Mouse (Mus musculus): ENCODE results near the gene Dgka.

The Dgka gene

DNA sequence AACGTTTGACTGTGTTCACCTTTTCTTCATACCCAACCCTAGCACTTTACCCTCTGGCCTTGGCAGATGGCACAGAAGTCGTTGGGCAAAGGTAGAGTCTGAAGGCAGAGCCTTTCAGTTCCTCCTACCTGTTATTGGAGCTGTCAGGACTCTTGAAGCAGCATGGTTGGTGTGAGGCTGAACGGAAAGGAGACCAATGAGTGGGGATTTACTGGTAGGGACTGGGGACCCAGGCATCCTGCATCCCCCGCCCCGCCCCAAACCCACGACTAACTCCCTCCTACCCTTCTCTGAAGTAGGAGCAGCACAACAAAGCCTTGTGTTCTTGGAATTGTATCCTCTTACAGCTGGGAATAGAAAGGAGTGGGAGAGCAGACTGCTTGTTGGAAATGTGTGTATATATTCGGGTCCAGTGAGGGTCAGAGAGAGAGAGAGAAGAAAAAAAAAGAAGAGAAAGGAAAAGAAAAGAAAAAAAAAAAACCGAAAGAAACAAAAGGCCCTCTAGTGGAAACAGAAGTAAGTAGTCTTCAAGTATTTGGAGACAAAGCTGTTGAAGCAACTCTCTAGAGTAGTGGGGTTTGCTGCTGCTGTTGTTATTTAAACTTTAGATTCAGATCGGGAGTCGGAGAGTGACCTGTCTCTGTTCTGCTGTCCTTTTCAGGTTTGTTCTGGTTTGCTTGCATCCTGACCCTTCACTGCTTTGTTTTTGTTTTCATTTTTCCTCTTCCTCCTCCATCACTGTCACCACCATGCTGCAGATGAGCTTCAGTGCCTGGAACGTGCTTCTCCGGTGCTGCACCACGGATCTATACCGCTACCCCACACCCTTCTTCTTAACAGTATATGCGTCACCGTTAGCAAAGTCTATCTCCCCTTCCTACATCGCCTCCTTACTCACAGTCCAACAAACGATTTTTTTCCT is at the start of gene Dgka:
Gene Dgka, minus strand, starts transcription at position 176 of the 922 bp plus-strand sequence.
- peak; percentile 49 to 57 for DNase-seq

DNA sequence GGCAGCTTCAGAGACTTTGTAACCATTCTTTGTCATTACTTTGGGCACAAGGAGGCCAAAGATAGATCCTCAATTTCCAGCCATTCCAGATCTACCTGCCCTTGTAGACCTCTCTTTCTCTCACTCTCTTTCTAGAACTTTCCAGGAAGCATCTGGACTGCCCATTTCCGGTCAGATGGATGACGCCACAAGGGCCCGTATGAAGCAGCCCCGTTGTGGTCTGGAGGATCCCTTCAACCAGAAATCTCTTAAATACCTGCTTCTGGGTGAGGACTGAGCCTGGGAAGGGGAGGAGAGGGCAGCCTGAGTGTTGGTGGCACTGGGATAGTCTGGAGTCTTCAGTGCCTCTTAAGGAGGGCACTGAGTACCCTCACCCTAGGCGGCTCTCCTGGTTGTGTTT is 49.7 kb upstream of the Dgka start:
- DNase-seq, result no peak

DNA sequence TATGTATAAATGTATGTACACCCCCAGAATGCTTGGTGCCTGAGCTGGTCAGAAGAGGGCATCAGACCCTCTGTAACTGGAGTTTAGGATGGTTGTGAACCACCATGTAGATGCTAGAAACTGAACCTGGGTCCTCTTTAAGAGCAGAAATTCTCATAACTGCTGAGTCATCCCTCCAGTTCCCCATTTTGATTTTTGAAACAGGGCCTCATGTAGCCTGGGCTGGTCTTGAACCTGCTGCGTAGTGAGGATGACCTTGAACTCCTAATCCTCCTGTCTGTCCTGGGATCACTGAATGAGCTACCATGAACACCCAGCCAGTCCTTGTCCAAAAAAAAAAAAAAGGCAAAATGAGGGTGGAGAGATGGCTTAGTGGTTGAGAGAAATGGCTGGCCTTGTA is 48.6 kb upstream of the Dgka start:
- DNase-seq, result no peak

DNA sequence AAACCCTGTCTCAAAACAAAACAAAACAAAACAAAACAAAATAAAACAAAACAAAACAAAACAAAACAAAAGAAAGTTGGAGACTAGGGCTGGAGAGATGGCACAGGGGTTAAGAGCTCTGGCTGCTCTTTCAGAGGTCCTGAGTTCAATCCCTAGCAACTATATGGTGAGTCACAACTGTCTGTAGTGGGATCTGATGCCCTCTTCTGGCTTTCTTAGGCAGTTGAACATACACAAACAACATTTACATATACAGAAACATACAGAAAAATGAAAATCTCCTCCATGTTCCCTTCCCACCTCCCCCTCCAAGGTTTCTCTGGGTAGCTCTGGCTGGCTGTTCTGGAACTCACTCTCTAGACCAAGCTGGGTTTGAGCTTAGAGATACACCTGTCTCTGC is 47.4 kb upstream of the Dgka start:
- DNase-seq, result no peak

DNA sequence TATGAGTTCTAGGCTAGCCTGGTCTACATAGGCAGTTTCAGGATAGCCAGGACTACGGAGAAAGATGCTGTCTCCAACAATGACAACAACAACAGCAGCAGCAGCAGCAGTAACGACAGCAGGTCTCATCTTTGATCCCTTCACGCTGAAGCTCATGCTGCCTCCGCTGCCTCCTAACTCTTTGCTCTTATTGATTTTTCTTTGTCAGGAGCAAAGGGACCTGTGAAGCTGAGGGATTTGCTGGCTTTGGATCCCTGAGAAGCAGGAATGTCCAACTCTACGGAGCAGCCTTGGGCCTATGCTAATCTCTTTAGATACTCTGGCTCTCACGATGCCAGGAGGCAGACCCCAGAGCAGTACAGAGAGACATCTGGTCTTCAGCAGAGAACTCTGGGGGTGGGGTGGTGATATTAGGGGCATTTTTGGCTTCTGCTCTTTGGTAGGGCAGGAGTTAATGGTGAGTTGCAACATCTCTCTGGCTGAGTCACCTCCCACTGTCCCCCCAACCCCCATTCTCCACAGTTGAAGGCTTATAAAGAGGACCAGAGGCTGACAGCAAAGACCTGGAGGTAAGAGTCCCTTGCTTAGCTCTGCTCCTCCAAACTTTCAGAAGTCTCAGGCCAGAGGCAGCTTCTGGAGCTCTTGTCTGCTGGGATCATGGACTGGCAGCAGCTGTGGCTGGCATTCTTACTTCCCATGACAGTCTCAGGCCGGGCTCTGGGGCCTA is 45.9 kb upstream of the Dgka start, which contains the start of gene Mmp19:
Gene Mmp19, plus strand, starts transcription at position 513 of the 727 bp plus-strand sequence.
- no peak for DNase-seq

DNA sequence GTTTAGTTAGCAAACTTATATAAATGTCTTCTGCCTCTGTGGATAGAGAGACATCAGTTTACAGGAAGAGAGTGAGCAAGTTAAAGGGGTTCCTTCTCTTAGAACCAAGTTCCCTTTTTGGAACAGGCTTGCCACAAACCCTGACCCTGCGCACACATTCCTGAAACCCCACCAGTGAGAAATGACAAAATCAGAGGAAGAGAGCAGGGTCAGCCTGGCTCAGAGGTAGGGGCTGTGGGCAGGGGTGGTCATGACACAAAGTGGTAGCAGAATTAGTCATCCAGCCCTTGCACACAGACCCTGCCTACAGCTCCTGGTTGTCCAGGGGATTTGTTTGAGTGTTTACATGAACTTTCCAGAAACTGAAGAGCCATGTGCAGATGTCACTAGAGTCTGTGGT is 35.5 kb upstream of the Dgka start:
- no peak for DNase-seq

DNA sequence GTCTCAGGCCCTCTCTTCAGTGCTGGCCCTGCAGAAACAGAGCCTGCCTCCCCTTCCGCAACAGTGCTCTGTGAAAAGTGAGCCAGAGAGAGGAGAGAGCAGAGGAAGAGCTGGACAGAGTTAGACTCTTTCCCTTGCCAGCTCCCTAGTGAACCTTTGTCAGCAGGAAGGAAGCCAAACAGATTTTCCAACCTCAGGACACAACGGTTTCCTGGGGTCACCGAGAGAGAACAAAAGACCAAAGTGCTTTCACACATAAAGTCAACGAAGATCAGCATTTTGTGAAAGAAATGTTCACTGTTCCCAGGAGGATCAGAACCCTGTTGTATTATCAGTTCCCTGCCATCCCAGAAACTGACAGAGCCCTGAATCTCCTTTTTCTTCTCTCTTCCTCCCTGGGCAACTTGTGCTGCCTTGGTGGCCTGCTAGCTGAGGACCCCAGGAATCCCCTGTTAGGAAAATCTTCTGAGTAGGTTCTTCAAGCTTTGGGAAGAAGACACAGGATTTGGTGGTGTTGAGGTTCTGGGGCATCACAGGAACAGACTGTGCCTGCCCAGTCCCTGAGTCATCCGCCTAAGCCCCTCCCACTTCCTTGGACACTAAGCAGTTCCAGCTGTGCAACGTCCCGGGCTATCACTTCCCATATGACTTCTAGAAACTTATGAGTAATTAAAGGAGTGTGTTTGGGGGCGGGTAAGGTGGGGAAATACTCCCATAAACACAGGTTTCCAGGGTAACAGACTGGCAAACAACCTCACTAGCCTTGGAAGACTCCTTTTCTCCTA is 34.5 kb upstream of the Dgka start:
- DNase-seq, result peak; percentile 14 to 27

DNA sequence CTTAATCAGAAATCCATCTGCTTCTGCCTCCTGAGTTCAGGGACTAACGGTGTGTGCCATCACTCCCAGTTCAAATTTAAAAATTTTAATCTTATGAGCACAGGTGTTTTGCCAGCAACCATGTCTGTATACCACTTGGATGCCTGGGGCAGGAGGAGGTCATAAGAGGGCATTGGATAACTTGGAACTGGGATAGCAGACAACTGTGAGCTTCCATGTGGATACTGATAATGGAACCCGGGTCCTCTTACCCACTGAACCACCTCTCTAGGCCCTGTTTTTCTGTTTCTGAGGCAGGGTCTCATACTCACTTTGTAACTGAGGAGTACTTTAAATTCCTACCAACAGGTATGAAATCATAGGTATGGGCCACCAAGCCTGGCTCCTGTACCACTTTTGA is 33.8 kb upstream of the Dgka start:
- DNase-seq, result no peak

DNA sequence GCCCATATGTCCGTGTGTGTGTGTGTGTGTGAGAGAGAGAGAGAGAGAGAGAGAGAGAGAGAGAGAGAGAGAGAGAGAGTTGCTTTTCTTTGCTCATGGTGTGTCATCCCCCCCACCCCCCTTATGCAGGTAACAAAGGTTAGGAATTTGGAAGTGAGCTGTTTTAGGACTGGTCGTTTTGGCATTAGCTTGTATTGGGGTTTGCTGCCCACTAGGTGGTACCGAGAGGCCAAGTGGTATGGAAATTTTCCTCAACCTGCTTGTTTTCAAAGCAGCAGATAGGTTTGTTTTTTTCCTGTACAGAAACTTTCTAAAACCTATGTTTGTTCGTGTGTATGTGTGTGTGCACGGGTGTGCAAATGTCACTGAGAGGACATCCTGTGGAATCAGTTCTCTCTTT is 29.0 kb upstream of the Dgka start:
- DNase-seq, result no peak

DNA sequence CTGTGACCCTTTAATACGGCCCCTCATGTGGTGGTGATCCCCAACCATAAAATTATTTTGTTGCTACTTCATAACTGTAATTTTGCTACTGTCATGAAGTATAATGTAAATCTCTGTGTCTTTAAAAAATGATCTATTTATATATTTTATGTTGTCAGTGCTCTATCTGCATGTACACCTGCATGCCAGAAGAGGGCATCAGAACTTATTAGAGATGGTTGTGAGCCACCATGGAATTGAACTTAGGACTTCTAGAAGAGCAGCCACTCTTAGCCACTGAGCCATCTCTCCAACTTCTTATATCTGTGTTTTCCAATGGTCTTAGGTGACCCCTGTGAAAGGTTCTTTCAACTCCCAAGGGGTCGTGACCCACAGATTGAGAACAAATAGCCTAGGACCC is 28.2 kb upstream of the Dgka start:
- no peak for DNase-seq

DNA sequence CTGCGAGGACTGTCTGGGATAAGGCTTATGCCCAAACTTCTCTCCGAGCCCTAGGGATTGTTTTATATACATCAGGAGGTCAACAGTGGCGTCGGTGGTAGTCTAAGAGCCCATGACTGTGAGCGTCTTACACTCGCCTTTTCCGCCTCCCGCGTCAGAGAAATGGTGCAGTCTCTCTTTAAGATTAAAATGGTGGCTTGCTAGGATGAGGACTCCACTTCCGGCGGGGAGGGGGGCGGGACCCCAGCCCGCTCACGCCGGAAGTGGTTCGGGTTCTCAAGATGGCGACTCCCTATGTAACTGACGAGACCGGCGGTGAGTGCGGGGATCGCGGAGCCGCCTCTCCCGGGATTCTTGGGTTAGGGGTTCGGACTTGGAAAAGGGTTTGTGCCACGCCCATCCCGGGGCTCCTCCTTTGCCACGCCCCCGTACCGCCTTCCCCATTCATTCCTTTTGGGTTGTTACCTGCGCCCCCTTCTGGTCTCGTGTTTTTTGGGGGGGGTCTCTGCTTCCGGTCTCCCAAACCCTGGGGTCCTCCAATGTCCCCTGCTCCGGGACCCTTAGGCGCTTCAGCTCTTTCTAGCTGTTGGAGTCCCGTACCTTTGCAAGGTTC is 3.7 kb upstream of the Dgka start:
- DNase-seq, result peak; percentile 67 to 76

DNA sequence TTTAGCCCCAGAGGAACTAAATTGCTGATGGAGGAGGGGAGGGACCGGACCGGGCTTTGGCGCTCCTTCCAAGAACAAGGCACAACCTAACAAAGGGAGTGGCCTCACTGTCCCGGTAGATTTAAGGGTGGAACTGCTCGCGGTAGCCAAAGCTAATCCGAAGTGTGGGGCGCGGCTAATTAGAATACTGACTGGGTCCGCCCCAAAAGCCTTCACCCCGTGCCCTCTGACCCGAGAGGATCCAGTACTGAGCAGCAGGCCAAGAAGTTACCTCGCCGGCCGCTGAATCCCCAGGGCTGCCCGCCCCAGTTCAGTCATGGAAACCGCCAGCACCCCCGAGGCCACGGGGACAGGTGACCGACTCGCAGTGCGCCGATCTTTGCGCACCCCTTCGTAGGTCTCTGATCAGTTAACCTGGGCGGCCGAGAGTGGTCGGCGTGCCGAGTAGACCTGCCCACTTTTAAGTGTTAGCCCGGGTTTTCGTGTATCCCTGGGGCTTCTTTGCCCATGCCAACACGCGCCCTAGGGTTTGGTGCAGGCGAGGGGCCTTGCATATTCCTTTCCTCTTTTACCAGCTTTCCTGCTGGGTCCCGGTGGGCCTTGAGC is 3.1 kb upstream of the Dgka start, which contains the start of gene Pym1:
Gene Pym1, plus strand, starts transcription at position 244 of the 606 bp plus-strand sequence.
- peak; percentile 77 to 78 for DNase-seq

DNA sequence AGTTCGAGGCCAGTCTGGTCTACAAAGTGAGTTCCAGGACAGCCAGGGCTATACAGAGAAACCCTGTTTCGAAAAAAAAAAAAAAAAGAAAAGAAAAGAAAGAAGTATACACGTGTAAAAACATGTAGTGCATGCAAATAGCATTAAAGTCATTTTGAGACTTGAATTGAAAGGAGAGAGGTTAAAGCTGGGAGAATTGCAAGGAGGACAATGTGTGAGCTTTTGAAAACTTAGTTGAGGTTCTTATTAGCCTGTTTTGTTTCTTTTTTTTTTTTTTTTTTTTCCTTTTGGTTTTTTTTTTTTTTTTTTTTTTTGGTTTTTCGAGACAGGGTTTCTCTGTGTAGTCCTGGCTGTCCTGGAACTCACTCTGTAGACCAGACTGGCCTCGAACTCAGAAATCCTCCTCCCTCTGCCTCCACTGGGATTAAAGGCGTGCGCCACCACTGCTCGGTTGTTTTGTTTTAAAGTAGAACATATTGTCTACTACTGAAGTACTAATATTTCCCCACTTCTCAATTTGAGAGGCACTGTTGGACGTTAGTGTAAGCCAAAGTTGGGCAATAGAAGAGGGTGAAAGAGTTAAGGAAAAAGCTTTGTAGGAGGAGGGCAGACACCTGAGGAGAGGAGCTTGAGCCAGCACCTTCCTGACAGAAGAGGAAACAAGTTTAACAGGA is 2.5 kb upstream of the Dgka start:
- DNase-seq, result no peak

DNA sequence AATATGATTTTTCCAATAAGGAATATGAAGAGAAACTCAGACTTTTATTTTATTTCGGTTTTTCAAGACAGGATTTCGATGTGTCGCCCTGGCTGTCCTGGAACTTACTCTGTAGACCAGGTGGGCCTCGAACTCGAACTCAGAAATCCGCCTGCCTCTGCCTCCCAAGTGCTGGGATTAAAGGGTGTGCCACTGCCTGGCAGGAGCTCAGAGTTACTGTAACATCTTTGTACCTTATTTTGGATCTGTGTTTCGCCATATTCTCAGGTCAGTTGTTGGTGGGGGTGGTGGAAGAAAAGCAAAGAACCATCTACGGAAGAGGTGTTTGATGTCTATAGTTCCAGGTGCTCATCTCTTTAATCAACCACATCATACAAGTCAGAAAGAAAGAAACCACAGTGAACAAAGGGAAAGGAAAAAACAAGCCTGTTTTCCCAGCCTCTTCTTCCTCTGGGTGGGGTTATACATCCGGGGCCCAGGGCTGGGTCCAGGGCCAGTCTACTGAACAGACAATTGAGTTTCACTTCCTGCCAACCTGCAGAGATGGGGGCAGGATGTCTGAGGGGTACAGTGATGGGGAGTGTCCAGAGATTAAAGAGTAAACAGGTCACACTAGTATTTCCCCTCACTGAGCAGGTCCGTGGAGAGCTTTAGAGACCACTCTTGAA is 1.4 kb upstream of the Dgka start:
- DNase-seq, result peak; percentile 60 to 75

DNA sequence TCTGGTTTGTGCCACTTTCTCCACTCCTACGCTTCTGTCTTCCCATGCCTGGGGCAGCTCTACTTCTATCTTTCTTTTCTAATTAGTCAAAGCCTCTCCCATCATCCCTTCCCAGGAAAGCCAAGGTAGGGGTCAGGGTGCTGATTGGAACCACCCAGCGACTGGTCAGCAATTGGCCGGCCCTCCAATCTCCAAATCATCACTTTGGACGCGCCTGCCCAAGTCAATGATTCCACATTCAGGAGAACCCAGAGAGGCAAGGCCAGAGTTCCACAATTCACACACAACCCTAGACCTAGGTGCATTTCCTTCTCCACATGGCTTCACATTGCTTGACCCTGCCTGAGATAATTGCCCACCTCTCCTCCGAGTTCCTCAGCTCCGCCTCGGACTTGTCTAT is 444 bp downstream of the Dgka start:
- DNase-seq, result no peak

DNA sequence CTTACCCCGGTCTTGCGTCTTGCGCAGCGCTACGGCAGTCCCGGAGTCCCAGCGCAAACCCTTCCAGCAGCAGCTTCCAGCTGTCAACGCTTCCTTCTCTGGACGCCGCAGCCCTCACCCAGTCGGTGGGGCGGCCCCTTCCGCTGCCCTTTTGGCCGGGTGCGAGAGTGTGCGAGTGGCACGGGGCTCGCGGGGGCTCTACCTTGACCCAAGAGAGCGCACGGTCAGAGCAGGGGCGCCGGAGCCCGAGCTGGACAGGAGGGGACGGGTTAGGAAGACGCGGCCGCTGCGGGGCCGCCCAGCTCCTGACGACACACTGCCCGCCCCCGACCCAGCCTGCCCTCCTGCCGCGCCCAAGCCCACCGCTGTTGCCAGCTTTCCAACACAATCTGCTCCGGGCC is 864 bp downstream of the Dgka start:
- DNase-seq, result peak; percentile 53 to 61

DNA sequence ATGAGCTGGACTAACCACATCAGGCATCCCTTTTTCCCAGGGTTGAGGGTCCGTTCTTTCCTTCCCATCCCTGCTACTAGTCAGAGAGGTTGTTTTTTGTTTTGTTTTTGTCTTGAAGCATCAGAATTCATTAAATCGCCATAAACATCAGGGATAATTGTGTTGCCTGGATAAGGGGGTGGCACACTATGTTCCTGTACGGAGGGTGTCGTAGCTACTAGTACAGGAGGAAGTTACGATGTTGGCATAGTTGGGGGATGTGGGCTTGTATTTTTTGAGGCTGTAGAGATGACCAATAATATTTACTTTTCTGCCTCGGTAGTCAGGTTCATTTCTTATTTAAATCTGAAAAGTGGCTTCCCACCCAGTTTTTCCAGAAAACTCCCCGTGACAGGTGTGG is 1.4 kb downstream of the Dgka start:
- DNase-seq, result no peak

DNA sequence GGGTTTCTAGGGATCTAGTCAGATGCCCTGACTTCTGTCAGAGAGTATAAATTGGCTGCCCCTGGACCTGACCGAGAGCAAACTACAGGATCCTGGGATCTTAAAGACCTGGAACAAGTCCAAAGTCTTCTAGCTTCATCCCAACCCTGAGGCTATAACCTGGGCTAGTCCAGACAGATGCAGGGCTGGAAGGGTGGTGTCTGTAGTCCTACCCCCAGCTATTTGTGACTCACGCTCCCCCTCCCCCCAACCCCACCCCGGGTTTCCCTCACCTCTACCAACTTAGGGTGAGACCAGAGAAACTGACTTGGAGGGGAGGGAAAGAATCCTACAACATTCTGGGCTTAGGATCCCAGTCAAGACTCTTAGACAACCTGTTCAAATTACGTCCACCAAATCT is 2.0 kb downstream of the Dgka start:
- DNase-seq, result no peak

DNA sequence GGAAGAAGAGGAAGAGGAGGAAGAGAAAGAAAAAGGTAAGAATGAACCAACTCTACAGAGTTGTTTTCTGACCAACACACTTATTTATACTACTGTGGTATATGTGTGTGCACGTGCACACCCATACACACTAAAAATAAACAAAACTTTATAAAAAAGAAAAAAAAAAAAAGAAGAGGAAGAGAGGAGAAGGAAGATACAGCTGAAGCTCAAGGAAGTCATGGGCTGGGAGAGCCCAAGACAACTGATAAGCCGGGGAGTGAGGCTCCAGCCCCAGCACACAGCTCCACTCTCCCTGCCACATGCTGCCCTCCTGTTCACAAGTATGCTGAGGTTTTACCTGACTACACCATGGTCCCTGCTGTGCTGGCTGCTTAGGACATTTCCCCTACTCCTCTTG is 4.4 kb downstream of the Dgka start:
- no peak for DNase-seq

DNA sequence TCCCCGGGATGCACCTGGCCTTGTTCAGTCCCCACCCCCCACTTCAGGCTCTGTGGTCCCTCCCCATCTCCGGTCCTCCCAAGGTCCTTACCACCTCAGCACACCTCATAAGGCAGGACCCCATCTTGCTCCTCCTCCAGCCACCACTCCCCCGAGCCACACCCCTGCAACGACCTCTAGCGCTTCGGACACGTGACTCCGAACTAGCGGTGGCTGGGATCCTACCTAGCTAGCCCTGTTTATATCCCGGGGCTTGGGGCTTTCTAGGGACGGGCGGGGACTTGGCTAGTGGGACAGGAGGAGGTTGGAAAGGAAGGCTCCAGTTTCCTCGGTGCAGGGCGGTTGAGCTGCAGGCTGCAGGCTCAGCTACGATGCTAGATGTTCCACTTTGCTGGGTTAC is 7.2 kb downstream of the Dgka start:
- no peak for DNase-seq

DNA sequence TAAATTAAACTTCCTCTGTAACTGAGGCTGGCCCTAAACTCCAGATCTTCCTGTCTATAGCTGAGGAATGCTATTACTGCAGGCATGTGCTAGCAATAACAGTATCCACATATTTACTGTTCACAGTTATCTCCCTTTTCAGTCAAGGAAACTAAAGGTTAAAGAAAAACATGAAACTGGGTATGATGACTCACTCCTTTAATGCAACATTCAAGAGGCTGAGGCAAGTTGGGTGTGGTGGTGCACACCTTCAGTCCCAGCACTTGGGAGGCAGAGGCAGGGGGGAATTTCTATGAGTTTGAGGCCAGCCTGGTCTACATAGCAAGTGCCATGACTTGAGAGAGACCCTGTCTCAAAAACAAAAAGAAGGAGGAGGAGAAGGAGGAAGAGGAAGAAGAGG is 12.7 kb downstream of the Dgka start:
- DNase-seq, result no peak
